Mouse (Mus musculus): ENCODE results near the gene Nptn.

The Nptn gene

DNA sequence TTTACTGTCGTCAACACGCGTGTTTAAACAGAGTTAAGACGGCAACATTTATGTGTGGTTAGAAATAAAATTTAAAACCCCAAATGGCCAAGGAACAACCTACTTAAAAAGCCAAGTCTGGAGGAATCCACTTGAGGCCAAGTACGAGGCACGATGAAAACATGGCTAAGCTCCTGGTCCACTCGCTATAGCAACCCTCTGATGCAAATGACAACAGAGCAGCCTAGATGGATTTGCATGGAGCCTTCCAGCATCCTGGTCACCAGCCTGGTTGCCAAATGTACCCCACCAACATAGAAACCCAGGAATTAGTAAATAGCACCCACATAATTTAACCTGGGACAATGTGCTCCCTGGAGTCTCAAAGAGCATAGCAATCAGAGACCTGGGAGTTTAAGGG is 121.7 kb downstream of the Nptn start:
- no peak for DNase-seq

DNA sequence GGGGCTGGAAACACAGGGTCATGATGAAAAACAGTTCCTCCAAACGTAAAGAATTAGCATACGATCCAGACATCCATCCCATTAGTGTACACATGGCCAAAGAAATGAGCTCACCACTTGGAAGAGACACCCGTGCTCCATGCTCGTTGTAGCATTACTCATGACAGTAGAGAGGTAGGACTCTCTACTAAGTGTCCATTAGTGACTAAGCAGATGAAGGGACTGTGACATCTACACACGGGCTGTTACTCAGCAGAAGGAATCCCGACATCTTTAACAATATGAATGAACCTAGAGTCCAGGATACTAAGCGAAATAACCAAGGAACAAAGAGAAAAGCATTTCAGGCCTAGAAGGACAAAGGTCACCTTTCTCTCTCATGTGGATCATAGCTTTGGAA is 124.0 kb downstream of the Nptn start:
- no peak for DNase-seq

Data from kidney, postnatal 4 days (tissue).